Mouse (Mus musculus): ENCODE measurements around the gene Gm17604.

- TF ChIP-seq POLR2A (IDR thresholded peaks at IDR 0.05; ENCODE audit: borderline replicate concordance, extremely low read depth, insufficient read depth, insufficient read length, poor library complexity, severe bottlenecking) (no peak), CTCF (IDR thresholded peaks at IDR 0.05; ENCODE audit: borderline replicate concordance, extremely low read depth, insufficient read depth, insufficient read length) (no peak)
Observed at GRCm38 (mm10) chrX:165049929-165050328, 45.3 kb upstream of the Gm17604 start.
